Mouse (Mus musculus) C2C12 (cell line): ENCODE measurements around the gene Cxcr2. TPM values are rescaled to one million over a fixed set of nuclear protein-coding genes. Genes with fewer than 3 reads are reported as not detected.

Experiments
- H3K27me3 ChIP-seq: one replicate; pipeline ENCODE4 v1.6.1; 2011; ENCODE audit not compliant: control insufficient read depth, insufficient read depth, insufficient read length
- H3K36me3 ChIP-seq: one replicate; pipeline ENCODE4 v1.6.1; 2011; ENCODE audit not compliant: control insufficient read depth, insufficient read depth
- H3K4me3 ChIP-seq: one replicate; pipeline ENCODE4 v1.5.1; 2011; ENCODE audit warnings: mild to moderate bottlenecking, control low read depth; ENCODE audit not compliant: poor library complexity, insufficient read depth, severe bottlenecking
- H3K79me2 ChIP-seq: one replicate; pipeline ENCODE4 v1.6.1; 2011; ENCODE audit not compliant: control insufficient read depth, insufficient read depth
- H3K79me3 ChIP-seq: one replicate; pipeline ENCODE4 v1.6.1; 2011; ENCODE audit warnings: low read depth, control low read depth
- H3ac ChIP-seq: one replicate; pipeline ENCODE3; 2011; ENCODE audit warnings: low read depth; ENCODE audit not compliant: control insufficient read depth, insufficient read length
- CEBPB ChIP-seq: IDR thresholded peaks from one replicate; pipeline ENCODE4 v1.6.1; 2011; ENCODE audit warnings: low read depth, mild to moderate bottlenecking, control low read depth, moderate library complexity
- CTCF ChIP-seq: IDR thresholded peaks from one replicate; pipeline ENCODE4 v1.5.1; 2011; ENCODE audit not compliant: control insufficient read depth, insufficient read depth, insufficient read length
- FOSL1 ChIP-seq: IDR thresholded peaks from one replicate; pipeline ENCODE4 v1.8.0; 2011; ENCODE audit warnings: mild to moderate bottlenecking, low read length; ENCODE audit not compliant: poor library complexity, insufficient read depth, severe bottlenecking
- MAX ChIP-seq: IDR thresholded peaks from one replicate; pipeline ENCODE4 v1.6.1; 2011; ENCODE audit warnings: mild to moderate bottlenecking, control low read depth
- MYOD1 ChIP-seq: IDR thresholded peaks from one replicate; pipeline ENCODE4 v1.6.1; 2011; ENCODE audit warnings: low read depth; ENCODE audit not compliant: control insufficient read depth, insufficient read length
- MYOG ChIP-seq: IDR thresholded peaks from one replicate; pipeline ENCODE4 v1.6.1; 2011; ENCODE audit not compliant: control insufficient read depth, insufficient read length; ENCODE audit errors: extremely low read depth
- USF1 ChIP-seq: IDR thresholded peaks from one replicate; pipeline ENCODE4 v1.6.1; 2011; ENCODE audit warnings: low read depth, mild to moderate bottlenecking, control low read depth, moderate library complexity
- polyA plus RNA-seq: library from polyadenylated mRNA; unstranded; fragments of >200 nt; fragmentation: generic; extraction: Trizol; gene quantifications from one replicate; pipeline ENCODE4 v1.2.1, GENCODE M21; 2012; ENCODE audit warnings: missing spikeins

Gene Cxcr2
- polyA plus RNA-seq, 1 experiment = 0.04 TPM

DNA sequence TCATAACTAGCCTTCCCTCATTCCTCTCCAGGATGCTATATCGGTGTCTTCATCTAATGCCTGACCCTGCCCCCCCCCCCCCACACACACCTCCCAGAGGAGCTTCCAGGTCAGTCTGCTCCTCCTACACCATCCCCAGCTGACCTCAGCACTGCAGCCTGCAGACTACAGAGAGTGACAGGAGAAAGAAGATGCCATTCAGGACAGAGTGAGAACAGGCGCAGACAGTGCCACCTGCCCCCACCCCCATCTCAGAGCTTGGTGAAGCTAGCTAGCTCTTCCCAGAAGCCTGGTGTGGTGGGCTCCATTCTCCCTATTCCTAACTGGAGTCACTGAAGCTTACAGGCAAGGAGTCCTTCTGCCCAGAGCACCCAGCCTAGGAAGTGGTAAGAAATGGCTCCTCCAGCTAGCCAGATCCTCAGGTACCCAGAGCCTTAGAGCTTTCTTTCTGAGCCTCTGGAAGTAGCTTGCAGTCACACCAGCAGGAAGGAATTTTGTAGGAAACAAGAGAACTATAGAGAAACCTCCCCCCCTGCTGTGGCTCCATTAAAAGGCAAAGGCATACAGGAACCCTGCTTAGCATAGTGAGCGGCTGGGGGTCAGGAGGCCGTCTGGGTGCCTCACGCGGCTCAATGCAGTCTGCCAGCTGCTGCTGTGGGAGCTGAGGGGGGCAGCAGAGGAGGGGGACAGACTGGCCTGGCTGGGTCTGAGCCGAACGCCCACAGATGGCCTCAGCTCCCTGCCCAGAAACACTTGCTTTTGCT is 42.7 kb upstream of the Cxcr2 start:
- no peak for TF ChIP-seq CEBPB
- TF ChIP-seq MYOD1 = no peak
- TF ChIP-seq CTCF = no peak
- TF ChIP-seq MAX = no peak
- TF ChIP-seq FOSL1 = no peak
- no peak for TF ChIP-seq MYOG
- no peak for TF ChIP-seq USF1
- Histone ChIP-seq H3ac (no peak overlapping the region), H3K79me3 (no peaks in the 10 kb centered on the region), H3K4me3 (no peak overlapping the region), H3K79me2 (no peaks in the 10 kb centered on the region), H3K27me3 (peaks cover 8% of the 10 kb centered on the region), H3K36me3 (no peaks in the 10 kb centered on the region)

DNA sequence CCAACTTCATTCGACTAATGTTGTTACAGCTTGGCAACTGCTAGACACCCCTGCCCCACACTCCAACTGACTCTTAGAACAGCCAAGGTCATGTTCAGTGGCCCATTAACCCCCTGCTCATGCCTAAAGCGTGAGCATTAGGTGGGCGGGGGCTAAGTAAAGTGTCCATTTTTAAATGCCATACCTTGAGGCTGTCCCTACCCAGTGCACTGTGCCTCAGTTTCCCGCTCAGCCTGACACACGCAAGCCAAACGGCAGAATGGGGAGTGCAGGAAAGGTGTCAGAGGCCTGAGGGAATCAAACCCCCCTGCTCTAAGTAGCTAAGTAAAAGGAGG is 42.1 kb upstream of the Cxcr2 start:
- H3K36me3 ChIP-seq = no peaks in the 10 kb centered on the region
- TF ChIP-seq MYOG = no peak
- TF ChIP-seq USF1 = no peak
- TF ChIP-seq MYOD1 = no peak
- TF ChIP-seq CEBPB = no peak
- no peak for TF ChIP-seq MAX
- TF ChIP-seq FOSL1 = no peak
- TF ChIP-seq CTCF = no peak
- no peak overlapping the region for H3K4me3 ChIP-seq
- no peaks in the 10 kb centered on the region for H3K79me3 ChIP-seq
- H3K27me3 ChIP-seq = peaks cover 8% of the 10 kb centered on the region
- no peaks in the 10 kb centered on the region for H3K79me2 ChIP-seq
- no peak overlapping the region for H3ac ChIP-seq

DNA sequence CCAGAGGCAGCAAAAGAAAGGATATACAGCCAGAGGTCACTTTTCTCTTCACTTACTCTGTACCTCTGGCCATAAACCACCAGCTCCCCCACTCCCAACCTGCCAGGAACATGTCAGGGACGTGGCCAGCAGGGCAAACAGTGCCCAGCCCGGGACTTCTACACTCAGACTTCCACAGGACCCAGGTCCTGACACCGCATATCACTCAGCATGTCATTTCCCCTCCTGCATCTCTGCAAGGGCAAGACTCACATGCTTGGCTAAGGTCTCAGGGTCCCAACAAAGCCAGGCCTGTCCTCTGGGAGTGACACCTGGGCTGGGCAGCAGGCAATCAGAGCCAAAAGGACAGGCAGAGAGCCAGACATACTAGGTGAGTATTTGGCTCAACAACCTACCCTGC is 40.7 kb upstream of the Cxcr2 start:
- TF ChIP-seq CTCF = no peak
- peaks cover 8% of the 10 kb centered on the region for H3K27me3 ChIP-seq

DNA sequence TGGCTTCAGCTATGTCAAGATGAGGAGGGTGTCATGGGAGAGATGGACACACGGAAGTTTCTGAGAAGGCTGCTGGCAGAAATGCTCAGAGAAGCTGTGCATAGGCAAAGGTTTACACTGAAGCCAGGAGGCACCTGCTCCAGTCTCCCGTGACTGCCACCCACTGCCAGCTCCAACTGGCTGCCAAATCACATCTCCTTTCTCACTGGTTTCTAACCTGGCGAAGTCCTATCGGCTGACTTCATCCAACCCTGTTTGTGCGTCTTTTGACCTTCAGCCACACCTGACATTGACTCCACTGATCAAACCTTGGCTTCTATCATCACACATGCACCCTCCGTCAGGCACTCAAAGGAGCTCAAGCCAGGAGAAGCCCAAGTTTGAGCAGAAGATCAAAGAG is 35.9 kb upstream of the Cxcr2 start:
- TF ChIP-seq USF1 = no peak
- TF ChIP-seq FOSL1 = no peak
- no peak for TF ChIP-seq CEBPB
- no peak for TF ChIP-seq CTCF
- no peak for TF ChIP-seq MAX
- TF ChIP-seq MYOG = no peak
- no peak for TF ChIP-seq MYOD1

More for the DNA sequence above, 40.7 kb upstream of the Cxcr2 start:
- Histone ChIP-seq H3K79me2 (no peaks in the 10 kb centered on the region), H3K36me3 (no peaks in the 10 kb centered on the region), H3K79me3 (no peaks in the 10 kb centered on the region), H3K4me3 (no peak overlapping the region), H3ac (no peak overlapping the region)

DNA sequence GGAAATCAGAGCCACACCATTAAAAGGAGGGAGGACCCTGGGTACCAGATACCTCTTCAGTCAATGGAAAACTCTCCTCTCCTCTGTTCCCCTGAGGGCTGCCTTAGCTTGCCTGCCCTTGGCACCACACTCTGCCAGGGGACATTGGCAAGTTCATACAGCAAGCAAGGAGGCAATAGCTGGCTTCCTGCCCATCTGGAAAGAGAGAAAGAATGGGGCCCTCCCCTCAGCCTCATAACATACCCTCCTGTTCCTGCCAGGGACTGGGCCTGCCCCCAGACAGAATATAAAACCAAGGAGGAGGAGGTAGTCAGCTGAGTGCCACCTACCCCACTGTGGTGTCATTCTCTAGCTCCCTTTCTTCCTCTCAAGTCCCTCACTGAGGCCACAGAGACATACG is 34.7 kb upstream of the Cxcr2 start:
- no peaks in the 10 kb centered on the region for H3K79me3 ChIP-seq
- TF ChIP-seq MAX = no peak
- no peak for TF ChIP-seq CEBPB
- no peak for TF ChIP-seq CTCF
- TF ChIP-seq MYOD1 = no peak
- no peak for TF ChIP-seq FOSL1
- no peak for TF ChIP-seq MYOG
- no peak for TF ChIP-seq USF1
- no peaks in the 10 kb centered on the region for H3K79me2 ChIP-seq
- H3ac ChIP-seq = no peak overlapping the region
- no peak overlapping the region for H3K4me3 ChIP-seq
- no peaks in the 10 kb centered on the region for H3K36me3 ChIP-seq
- no peaks in the 10 kb centered on the region for H3K27me3 ChIP-seq

More for the DNA sequence above, 35.9 kb upstream of the Cxcr2 start:
- Histone ChIP-seq H3K79me2 (no peaks in the 10 kb centered on the region), H3K36me3 (no peaks in the 10 kb centered on the region), H3K79me3 (no peaks in the 10 kb centered on the region), H3ac (no peak overlapping the region), H3K4me3 (no peak overlapping the region), H3K27me3 (peaks cover 8% of the 10 kb centered on the region)

DNA sequence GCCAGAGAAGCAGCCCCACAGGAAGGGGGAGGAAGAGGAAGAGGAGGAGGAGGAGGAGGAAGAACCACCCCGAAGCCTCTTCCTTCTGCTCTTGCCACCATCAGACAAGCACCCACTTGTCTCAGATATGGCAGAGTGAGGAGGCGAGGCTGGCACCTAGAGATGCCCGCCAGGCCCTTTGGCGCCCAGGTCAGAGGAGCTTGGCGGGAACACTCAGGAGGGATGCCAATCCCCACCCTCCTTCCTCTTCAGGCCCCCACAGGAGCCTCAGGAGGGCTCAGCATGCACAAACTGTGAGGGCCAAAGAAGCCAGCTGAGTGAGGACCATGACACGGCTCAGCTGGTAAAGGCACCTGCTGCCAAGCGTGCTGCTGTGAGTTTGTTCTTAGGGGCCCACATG is 32.7 kb upstream of the Cxcr2 start:
- H3ac ChIP-seq = no peak overlapping the region
- TF ChIP-seq MAX (no peak), MYOG (no peak), MYOD1 (no peak), USF1 (no peak), CTCF (no peak), CEBPB (no peak), FOSL1 (no peak)
- H3K4me3 ChIP-seq = no peak overlapping the region
- no peaks in the 10 kb centered on the region for H3K27me3 ChIP-seq
- no peaks in the 10 kb centered on the region for H3K79me2 ChIP-seq
- no peaks in the 10 kb centered on the region for H3K79me3 ChIP-seq
- H3K36me3 ChIP-seq = no peaks in the 10 kb centered on the region
